Mouse (Mus musculus): ENCODE measurements around the gene Srebf1.

DNA sequence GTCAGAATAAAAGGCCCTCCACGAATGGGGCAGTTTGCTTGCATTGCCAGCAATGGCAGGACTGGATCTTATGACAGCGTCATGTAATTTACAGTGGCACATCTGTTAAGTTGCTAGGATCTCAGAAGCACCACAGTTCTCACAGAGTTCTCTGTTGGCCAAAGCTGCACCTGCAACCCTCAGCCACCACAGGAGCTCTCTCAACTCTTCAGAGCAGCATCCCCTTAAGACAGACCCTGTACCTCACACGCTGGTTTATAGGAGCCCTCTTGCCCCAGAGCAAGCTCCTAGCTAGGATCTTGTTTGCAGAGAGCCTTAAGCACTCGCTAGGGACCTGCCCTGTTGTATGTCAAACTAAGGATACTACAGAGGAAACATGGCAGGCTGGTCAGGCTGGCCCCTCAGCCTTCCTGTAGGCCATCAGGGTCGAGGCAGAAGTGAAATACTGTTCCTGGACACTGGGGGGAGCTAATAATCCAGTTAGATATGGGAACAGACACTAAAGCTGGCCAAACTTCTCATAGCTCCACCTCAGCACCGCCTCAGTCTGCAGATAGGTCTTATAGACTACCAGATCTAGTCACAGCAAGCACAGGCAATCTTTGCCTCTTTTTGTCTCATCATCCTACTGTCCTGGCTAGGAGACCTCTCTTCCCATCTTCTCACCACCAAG, 28.7 kb upstream of the Srebf1 start:
- TF ChIP-seq CTCF (IDR thresholded peaks at IDR 0.05; ENCODE audit: extremely low read depth, insufficient read depth, insufficient read length, insufficient replicate concordance) = peak; percentile 22; the same call in 1 of the 2 replicates
- TF ChIP-seq POLR2A (IDR thresholded peaks at IDR 0.05; ENCODE audit: low read depth, low read length) = no peak
